Mouse (Mus musculus) layer of hippocampus, postnatal 36 days (tissue): ENCODE results near the gene Rin2. TPM values are rescaled to one million over a fixed set of nuclear protein-coding genes. Genes with fewer than 3 reads are reported as not detected.
A peak's percentile ranks its signal among the peaks of the same experiment; 100 is the strongest.
"Not testable (repeated sequence)": the region's sequence is repeated elsewhere in the genome, so short reads cannot be mapped to it uniquely, and the experiment has no call there.

Source experiments
- DNase-seq, 2 experiments: peaks; one replicate each; pipeline ENCODE4 v3.0.0; 2022
- microRNA-seq, 2 experiments: library from miRNA; unstranded; fragments of <30 nt; microRNA quantifications; one replicate each; pipeline ENCODE4 v1.2.0; 2021
- total RNA-seq, 2 experiments: library from RNA; stranded (reverse); gene quantifications; 2 replicates each; pipeline ENCODE4 v1.2.3; 2021

Gene Rin2
- total RNA-seq, 2 experiments from 2014 or later = 22.3 to 40.7 TPM

DNA sequence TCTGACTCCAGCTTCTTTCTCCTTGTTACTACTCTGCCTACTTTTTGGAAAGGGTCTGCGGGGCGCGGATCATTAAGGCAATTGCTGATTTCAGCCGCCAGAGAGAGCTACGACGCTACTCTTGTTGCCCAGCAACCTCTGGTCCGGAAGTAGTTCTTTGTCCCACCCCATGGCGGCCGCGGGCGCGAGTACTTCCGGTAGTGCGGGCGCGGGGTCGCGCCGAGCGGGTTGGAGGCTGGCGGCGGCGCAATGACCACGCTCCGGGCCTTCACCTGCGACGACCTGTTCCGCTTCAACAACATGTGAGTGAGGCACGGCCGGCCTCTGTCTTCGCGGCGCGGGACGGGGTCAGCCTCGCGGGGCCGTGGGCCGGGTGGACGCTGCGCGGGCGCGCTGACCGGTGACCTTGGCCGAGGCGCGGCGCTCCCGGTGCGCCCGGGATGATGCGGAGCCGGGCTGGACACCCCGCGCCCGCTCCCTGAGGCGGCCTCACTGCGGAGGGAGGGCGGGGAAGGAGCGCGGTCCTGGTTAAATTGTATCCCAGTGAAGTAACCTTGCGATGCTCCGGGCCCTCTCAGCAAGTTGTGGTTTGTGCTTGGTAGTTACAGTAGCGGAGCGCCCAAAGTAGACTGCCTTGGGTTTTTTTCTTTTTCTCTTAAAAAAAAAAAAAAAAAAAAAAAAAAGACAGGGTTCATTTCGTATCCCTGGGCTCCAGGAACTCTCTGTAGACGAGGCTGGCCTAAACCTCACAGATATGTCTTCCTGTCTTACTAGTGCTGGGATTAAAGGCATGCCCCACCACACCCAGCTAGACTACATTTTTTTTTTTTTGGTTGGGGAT, 228.3 kb downstream of the Rin2 start:
- DNase-seq = peak; percentile 91 to 93

DNA sequence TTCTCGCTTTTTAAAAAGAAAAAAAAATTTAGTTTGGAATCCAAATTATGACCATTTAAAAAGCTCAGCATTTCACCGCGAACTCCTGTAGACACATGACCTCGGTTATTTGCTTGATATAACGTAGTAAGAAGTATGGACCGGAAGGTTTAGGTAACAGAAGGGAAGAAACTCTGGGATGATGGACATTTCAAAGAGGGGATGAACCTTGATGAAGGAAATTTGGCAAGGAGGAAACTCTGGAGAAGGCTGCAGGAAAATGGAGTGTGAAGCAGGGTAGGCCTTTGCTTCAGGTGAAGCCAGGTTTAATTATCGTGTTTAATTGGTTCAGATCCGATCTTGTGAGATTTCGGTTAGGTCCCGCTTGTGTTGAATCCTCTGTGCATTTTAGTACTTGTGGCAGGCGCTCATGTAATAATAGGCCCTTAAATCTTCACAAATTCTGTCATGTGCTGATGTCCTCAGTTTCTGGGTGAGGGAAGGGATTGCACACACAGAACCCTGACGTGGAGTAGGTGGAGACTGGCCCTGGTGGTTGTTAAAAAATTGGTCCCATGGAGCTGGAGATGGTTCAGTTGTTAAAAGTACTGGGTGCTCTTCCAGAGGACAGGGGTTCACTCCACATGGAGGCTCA, 229.1 kb downstream of the Rin2 start:
- DNase-seq = no peak

DNA sequence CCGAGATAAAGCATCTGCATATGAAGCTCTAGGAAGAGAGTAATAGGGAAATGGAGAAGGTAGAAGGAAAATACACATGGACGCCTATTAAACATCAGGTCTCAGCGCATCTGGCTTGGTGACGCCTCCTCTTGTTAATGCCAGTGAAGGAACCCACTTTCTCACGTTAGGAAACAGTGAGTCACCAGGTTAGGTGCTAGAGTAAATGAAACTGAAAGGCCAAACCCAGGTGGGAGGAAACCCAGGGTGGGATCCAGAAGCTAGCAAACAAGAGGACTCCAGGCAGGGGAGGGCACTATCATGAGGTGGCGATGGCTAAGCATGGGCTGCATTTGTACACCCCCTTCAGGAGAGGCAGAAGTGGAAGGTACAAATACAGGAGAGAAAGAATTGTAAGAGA, 230.1 kb downstream of the Rin2 start:
- DNase-seq = no peak

DNA sequence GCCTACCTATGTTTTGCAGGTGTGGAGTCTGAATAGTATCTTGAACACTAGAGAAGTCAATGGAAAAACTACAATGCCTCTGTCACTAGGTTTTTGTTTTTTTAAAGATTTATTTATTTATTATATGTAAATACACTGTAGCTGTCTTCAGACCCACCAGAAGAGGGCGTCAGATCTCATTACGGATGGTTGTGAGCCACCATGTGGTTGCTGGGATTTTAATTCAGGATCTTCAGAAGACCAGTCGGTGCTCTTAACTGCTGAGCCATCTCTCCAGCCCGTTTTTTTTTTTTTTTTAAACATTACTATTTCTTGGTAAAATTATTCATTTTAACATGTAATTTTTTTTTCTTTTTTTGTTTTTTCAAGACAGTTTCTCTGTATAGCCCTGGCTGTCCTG, 230.9 kb downstream of the Rin2 start:
- not testable (repeated sequence) for DNase-seq

DNA sequence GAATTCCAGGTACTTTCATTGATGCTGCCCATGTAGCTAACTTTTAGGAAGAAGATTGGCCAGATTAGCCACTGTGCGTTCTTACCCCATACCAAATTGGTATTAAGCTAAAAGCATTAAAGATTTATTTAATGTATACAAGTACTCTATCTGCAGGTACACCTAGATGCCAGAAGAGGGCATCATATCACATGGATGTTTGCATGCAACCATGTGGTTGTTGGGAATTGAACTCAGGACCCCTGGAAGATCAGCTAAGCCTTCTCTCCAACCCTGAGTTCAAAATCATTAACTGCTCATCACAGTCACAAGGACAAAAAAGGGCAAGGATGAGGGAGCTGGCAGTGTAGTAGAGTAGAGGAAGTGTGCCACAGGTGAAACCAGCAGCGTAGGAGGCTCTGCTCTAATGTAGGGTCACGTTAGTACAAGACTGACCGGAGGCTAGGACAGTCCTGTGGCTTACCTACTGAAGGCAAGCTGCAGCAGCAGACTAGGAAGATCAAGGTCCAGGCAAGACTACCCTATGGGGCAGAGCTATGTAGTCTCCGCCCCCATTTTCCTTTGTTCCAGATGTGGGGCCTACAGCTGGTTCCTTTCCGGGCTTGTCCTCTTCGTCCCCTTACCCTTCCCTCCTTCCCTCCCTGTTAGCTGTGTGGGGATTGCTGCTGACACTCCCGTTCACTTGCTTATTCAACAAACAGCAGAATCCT, 246.1 kb downstream of the Rin2 start:
- no peak for DNase-seq

DNA sequence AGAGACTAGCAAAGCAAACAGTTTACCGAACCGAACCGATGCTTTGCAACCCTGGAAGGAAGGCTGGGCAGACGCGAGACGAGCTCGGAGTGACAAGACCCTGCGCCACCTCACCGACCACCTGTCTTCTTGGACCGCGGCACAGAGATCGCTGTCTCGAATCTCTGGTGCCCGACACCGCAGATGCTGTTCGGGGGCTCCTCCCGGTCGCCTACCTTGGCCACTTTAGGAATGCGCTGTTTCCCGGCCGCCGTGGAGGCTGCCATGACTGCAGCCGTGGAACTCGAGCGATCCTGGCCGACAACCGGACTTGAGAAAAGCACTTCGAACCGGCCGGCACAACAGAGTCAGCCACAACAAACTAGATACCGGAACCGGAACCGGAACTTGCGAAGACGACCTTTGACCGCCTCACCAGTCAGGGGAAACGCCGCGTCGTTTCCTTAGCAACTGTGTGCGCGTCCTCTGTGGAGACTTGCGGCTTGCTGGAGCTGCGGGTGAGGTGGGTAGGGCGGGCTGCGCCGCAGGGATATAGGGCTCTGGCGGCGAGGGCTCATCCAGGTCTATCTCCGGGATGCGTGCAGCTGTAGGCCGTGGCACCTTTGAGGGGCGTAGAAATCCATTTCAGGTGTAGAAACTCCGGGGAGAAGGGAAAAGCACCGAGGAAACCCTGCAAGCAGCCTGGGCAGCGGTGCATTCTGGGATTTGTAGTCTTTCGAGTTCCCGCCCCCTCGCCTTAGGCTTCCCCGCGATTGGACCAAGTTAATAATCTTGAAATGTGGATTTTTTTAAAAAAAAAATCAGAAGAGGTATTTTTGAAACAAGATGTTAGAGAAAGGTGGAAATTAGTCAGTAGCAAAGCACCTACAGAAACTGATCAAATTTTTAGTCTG, 259.6 kb downstream of the Rin2 start, which contains the start of the genes Cfap61 and Crnkl1:
Gene Cfap61, plus strand, starts transcription at position 446 of the 893 bp plus-strand sequence.
Gene Crnkl1, minus strand, starts transcription at position 676 of the 893 bp plus-strand sequence.
- DNase-seq = peak; percentile 93 to 94

DNA sequence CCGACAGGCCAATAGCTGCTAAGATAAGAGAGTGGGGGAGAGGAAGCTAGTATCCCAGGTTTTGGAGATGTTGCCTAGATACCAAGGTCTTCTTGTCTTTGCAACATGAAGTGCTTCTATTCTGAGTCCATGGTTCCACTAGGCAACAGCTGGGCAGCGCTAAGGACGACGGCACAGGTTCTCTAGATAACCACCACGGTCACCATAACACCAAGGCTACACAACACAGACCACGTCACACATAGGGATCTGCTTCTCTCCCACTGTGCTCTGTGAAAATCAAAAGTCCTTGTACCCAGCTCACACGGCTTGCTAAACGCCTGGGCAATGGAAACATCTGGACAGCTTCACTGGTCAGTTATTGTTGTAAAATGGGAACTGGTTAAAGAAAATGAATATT, 262.0 kb downstream of the Rin2 start:
- no peak for DNase-seq

Small RNA genes lying within 50 kb of the gene (microRNA-seq; reads per million reads assigned to microRNA genes)
- 0 reads per million in 2 experiments for gene Gm25026

Other genes with a start within 250 kb of the Rin2 start
- gene Naa20, start 226.9 kb downstream of the Rin2 start, total RNA-seq = 10 to 100 TPM; 66.0 to 70.9 TPM